Mouse (Mus musculus): ENCODE measurements around the gene Olfr344. TPM values are rescaled to one million over a fixed set of nuclear protein-coding genes. Genes with fewer than 3 reads are reported as not detected.

Olfr344 gene
- total and polyA plus RNA-seq, 3 experiments, result not detected

GRCm38 (mm10) chr2:36565156-36565555 lies 1.3 kb upstream of the Olfr344 start:
- Histone ChIP-seq H3K27me3 (ENCODE audit: control insufficient read depth in 1 of 2, insufficient read depth in 2 of 2, low read length in 2 of 2) (no peaks in the 10 kb centered on the region), H3K36me3 (ENCODE audit: control insufficient read depth in 1 of 2, insufficient read depth in 2 of 2, low read length in 2 of 2) (no peaks in the 10 kb centered on the region), H3K79me2 (ENCODE audit: control insufficient read depth, insufficient read depth, low read length, poor library complexity) (no peaks in the 10 kb centered on the region), H3K4me3 (ENCODE audit: control insufficient read depth in 1 of 2, insufficient read depth in 1 of 2, low read depth in 2 of 2, low read length in 2 of 2) (no peak overlapping the region), H3K9me3 (replicated peaks; ENCODE audit: insufficient read depth, low read length) (no peaks in the 10 kb centered on the region), H3K9ac (ENCODE audit: control insufficient read depth, low read depth, low read length, poor library complexity, severe bottlenecking) (no peak overlapping the region), H3K27ac (ENCODE audit: control insufficient read depth, low read depth, low read length) (no peak overlapping the region), H3K4me1 (ENCODE audit: control insufficient read depth in 1 of 2, insufficient read depth in 2 of 2, low read length in 2 of 2) (no peaks in the 10 kb centered on the region)
- DNase-seq (ENCODE audit: low read depth, low spot score), result no peak
- TF ChIP-seq HCFC1 (IDR thresholded peaks at IDR 0.05; ENCODE audit: low read depth, low read length) (no peak), JUND (IDR thresholded peaks at IDR 0.05; ENCODE audit: low read depth, low read length) (no peak), E2F4 (IDR thresholded peaks at IDR 0.05; ENCODE audit: borderline replicate concordance, low read depth, low read length) (no peak), SMC3 (IDR thresholded peaks at IDR 0.05; ENCODE audit: low read depth, low read length) (no peak), USF1 (IDR thresholded peaks at IDR 0.05; ENCODE audit: low read depth, low read length) (no peak), GATA1 (IDR thresholded peaks at IDR 0.05; ENCODE audit: low read depth, low read length) (no peak), CHD1 (IDR thresholded peaks at IDR 0.05; ENCODE audit: low read depth, low read length) (no peak), TCF12 (IDR thresholded peaks at IDR 0.05; ENCODE audit: low read depth, low read length) (no peak), NRF1 (IDR thresholded peaks at IDR 0.05; ENCODE audit: insufficient read depth, low read depth, low read length, poor library complexity, severe bottlenecking) (no peak)

DNA sequence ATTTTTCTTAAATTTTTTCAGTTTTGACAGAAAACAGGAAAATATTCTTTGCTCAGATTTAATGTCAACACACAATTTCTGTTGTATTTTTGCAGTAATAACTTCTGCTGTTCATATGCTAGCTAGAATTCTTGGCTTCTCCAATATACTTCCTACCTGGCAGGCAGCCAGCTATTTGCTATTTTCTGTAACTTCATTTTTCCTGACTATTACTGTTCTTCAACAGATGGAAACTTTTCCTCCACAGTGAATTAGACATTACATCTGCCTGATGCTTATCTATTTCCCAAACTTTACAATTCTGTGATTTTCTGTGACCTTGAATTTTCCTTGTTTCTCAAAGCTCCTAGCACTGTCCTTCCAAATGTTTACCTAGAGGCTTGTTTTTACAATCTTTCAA lies 560 bp downstream of the Olfr344 start:
- DNase-seq (ENCODE audit: low read depth, low spot score), result no peak
- no peak for TF ChIP-seq MAZ (IDR thresholded peaks at IDR 0.05; ENCODE audit: low read depth, low read length)
- TF ChIP-seq RAD21 (IDR thresholded peaks at IDR 0.05; ENCODE audit: low read depth, low read length), result no peak
- TF ChIP-seq POLR2A (IDR thresholded peaks at IDR 0.05; ENCODE audit: control insufficient read depth in 1 of 2, insufficient read depth in 1 of 2, low read depth in 1 of 2, low read length in 2 of 2, poor library complexity in 1 of 2), result no peak
- TF ChIP-seq RCOR1 (IDR thresholded peaks at IDR 0.05; ENCODE audit: low read depth, low read length), result no peak
- no peak for TF ChIP-seq CTCF (IDR thresholded peaks at IDR 0.05 in 2 of 3, conservative IDR thresholded peaks at IDR 0.05 in 1 of 3; ENCODE audit: control insufficient read depth in 1 of 3, insufficient read depth in 1 of 3, low read depth in 2 of 3, low read length in 3 of 3, poor library complexity in 1 of 3, severe bottlenecking in 1 of 3)
- TF ChIP-seq HCFC1 (IDR thresholded peaks at IDR 0.05; ENCODE audit: low read depth, low read length), result no peak
- no peak for TF ChIP-seq NELFE (IDR thresholded peaks at IDR 0.05; ENCODE audit: low read depth, low read length)
- TF ChIP-seq ZKSCAN1 (IDR thresholded peaks at IDR 0.05; ENCODE audit: low read depth, low read length), result no peak
- H3K9ac ChIP-seq (ENCODE audit: control insufficient read depth, low read depth, low read length, poor library complexity, severe bottlenecking), result no peak overlapping the region
- H3K9me3 ChIP-seq (replicated peaks; ENCODE audit: insufficient read depth, low read length), result no peaks in the 10 kb centered on the region
- H3K4me3 ChIP-seq (ENCODE audit: control insufficient read depth in 1 of 2, insufficient read depth in 1 of 2, low read depth in 2 of 2, low read length in 2 of 2), result no peak overlapping the region
- no peaks in the 10 kb centered on the region for H3K27me3 ChIP-seq (ENCODE audit: control insufficient read depth in 1 of 2, insufficient read depth in 2 of 2, low read length in 2 of 2)
- H3K36me3 ChIP-seq (ENCODE audit: control insufficient read depth in 1 of 2, insufficient read depth in 2 of 2, low read length in 2 of 2), result no peaks in the 10 kb centered on the region
- H3K79me2 ChIP-seq (ENCODE audit: control insufficient read depth, insufficient read depth, low read length, poor library complexity), result no peaks in the 10 kb centered on the region
- H3K27ac ChIP-seq (ENCODE audit: control insufficient read depth, low read depth, low read length), result no peak overlapping the region
- H3K4me1 ChIP-seq (ENCODE audit: control insufficient read depth in 1 of 2, insufficient read depth in 2 of 2, low read length in 2 of 2), result no peaks in the 10 kb centered on the region

DNA sequence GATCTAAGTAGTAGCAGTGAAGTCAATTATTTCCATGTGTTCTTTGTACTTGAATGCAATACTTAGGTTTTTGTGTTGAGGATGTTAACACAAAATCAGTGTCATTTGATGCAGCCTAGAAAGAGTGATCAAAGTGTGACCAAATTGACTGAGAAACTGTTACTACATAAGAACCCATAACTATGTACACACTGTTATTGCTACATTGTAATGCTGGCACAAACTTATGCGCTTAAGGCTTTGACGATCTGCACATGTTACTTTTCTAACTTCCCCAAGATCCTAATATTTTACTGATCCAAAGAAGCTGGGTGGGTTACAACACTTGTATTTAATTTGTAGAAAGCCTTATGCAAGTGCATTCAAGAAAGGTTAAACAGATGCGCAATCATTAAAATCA lies 1.4 kb downstream of the Olfr344 start:
- no peak overlapping the region for H3K9ac ChIP-seq (ENCODE audit: control insufficient read depth, low read depth, low read length, poor library complexity, severe bottlenecking)
- TF ChIP-seq GABPA (IDR thresholded peaks at IDR 0.05; ENCODE audit: low read depth, low read length), result no peak
- TF ChIP-seq CHD1 (IDR thresholded peaks at IDR 0.05; ENCODE audit: low read depth, low read length), result no peak
- TF ChIP-seq TBP (IDR thresholded peaks at IDR 0.05; ENCODE audit: low read depth, low read length), result no peak
- no peak for TF ChIP-seq ZKSCAN1 (IDR thresholded peaks at IDR 0.05; ENCODE audit: low read depth, low read length)
- TF ChIP-seq TCF12 (IDR thresholded peaks at IDR 0.05; ENCODE audit: low read depth, low read length), result no peak
- no peak for TF ChIP-seq BHLHE40 (IDR thresholded peaks at IDR 0.05; ENCODE audit: borderline replicate concordance, low read depth, low read length)
- no peak for TF ChIP-seq SMC3 (IDR thresholded peaks at IDR 0.05; ENCODE audit: low read depth, low read length)
- TF ChIP-seq POLR2A (IDR thresholded peaks at IDR 0.05; ENCODE audit: control insufficient read depth in 1 of 2, insufficient read depth in 1 of 2, low read depth in 1 of 2, low read length in 2 of 2, poor library complexity in 1 of 2), result no peak
- TF ChIP-seq USF1 (IDR thresholded peaks at IDR 0.05; ENCODE audit: low read depth, low read length), result no peak
- no peak for TF ChIP-seq POLR2AphosphoS5 (IDR thresholded peaks at IDR 0.05; ENCODE audit: borderline replicate concordance, low read depth, low read length)
- no peak for TF ChIP-seq SIN3A (IDR thresholded peaks at IDR 0.05; ENCODE audit: low read length)
- TF ChIP-seq MAZ (IDR thresholded peaks at IDR 0.05; ENCODE audit: low read depth, low read length), result no peak
- TF ChIP-seq MAX (IDR thresholded peaks at IDR 0.05; ENCODE audit: low read length), result no peak
- no peak for TF ChIP-seq NRF1 (IDR thresholded peaks at IDR 0.05; ENCODE audit: insufficient read depth, low read depth, low read length, poor library complexity, severe bottlenecking)
- TF ChIP-seq CHD2 (IDR thresholded peaks at IDR 0.05; ENCODE audit: low read length), result no peak

More for the DNA sequence above, 1.4 kb downstream of the Olfr344 start:
- no peak for DNase-seq (ENCODE audit: low read depth, low spot score)
- Histone ChIP-seq H3K4me1 (ENCODE audit: control insufficient read depth in 1 of 2, insufficient read depth in 2 of 2, low read length in 2 of 2) (no peaks in the 10 kb centered on the region), H3K4me3 (ENCODE audit: control insufficient read depth in 1 of 2, insufficient read depth in 1 of 2, low read depth in 2 of 2, low read length in 2 of 2) (no peak overlapping the region), H3K9me3 (replicated peaks; ENCODE audit: insufficient read depth, low read length) (no peaks in the 10 kb centered on the region), H3K27me3 (ENCODE audit: control insufficient read depth in 1 of 2, insufficient read depth in 2 of 2, low read length in 2 of 2) (no peaks in the 10 kb centered on the region), H3K27ac (ENCODE audit: control insufficient read depth, low read depth, low read length) (no peak overlapping the region), H3K79me2 (ENCODE audit: control insufficient read depth, insufficient read depth, low read length, poor library complexity) (no peaks in the 10 kb centered on the region), H3K36me3 (ENCODE audit: control insufficient read depth in 1 of 2, insufficient read depth in 2 of 2, low read length in 2 of 2) (no peaks in the 10 kb centered on the region)

All from MEL (cell line).